In genomic region chr13:13536555-13536954, GRCm38 (mm10) we compare ENCODE assay signal across 21 mouse cellular contexts.
"Had no signal": no experiment of that assay in that cellular context is flagged by ENCODE, and none has a peak within 500 bp of the region (broad histone marks: within the 10 kb centered on the region; RNA-seq: fewer than 3 reads in every experiment).

No protein-coding gene starts in this region.

- H3K27ac ChIP-seq: lung, embryonic 15.5 days; midbrain, embryonic 10.5 days; midbrain, embryonic 12.5 days; neural tube, embryonic 13.5 days; neural tube, embryonic 15.5 days had no signal

- H3K4me1 ChIP-seq: midbrain, embryonic 10.5 days; midbrain, embryonic 12.5 days; neural tube, embryonic 15.5 days had no signal

- H3K9me3 ChIP-seq: lung, embryonic 15.5 days; midbrain, embryonic 10.5 days; midbrain, embryonic 12.5 days; neural tube, embryonic 13.5 days; neural tube, embryonic 15.5 days had no signal

- H3K36me3 ChIP-seq: lung, embryonic 15.5 days; midbrain, embryonic 10.5 days; midbrain, embryonic 12.5 days; neural tube, embryonic 13.5 days; neural tube, embryonic 15.5 days had no signal

- H3K4me3 ChIP-seq: lung, embryonic 15.5 days; midbrain, embryonic 10.5 days; midbrain, embryonic 12.5 days; myocyte; neural tube, embryonic 13.5 days; neural tube, embryonic 15.5 days had no signal

- H3K9ac ChIP-seq: liver, postnatal 0 days; lung, embryonic 15.5 days; midbrain, embryonic 12.5 days; neural tube, embryonic 13.5 days; neural tube, embryonic 15.5 days had no signal

- H3K4me2 ChIP-seq: lung, embryonic 15.5 days; midbrain, embryonic 12.5 days; neural tube, embryonic 13.5 days; neural tube, embryonic 15.5 days had no signal

- DNase-seq: liver, postnatal 0 days; lung, adult 2 months; lung, postnatal 14 days; lung, postnatal 36 days; midbrain, embryonic 14.5 days; retina, postnatal 1 day; right cerebral cortex, adult 18-20 months; right cerebral cortex, postnatal 25 days; right cerebral cortex, postnatal 4 days; spleen, adult 18-20 months; thymus, adult 18-20 months; thymus, postnatal 14 days; thymus, postnatal 36 days had no signal

- ATAC-seq: liver, postnatal 0 days; lung, postnatal 0 days; midbrain, embryonic 16.5 days had no signal

- H3K27me3 ChIP-seq: lung, embryonic 15.5 days; midbrain, embryonic 12.5 days; neural tube, embryonic 13.5 days; neural tube, embryonic 15.5 days had no signal
